Mouse (Mus musculus): ENCODE measurements around the gene Map7.

Map7 gene

GRCm38 (mm10) chr10:20148130-20148772 lies at the start of gene Map7:
TSS of gene Map7 (plus strand) at chr10:20148471.
- DNase-seq (ENCODE audit: low spot score in 2 of 2), result no peak

GRCm38 (mm10) chr10:20101456-20101855 lies 46.8 kb upstream of the Map7 start:
- no peak for DNase-seq (ENCODE audit: low spot score in 2 of 2)

- DNase-seq (ENCODE audit: low spot score in 2 of 2), result no peak
Measured at GRCm38 (mm10) chr10:20104271-20104931, 43.9 kb upstream of the Map7 start.

GRCm38 (mm10) chr10:20105575-20105974 lies 42.7 kb upstream of the Map7 start:
- no peak for DNase-seq (ENCODE audit: low spot score in 2 of 2)

GRCm38 (mm10) chr10:20107031-20107430 lies 41.2 kb upstream of the Map7 start:
- no peak for DNase-seq (ENCODE audit: low spot score in 2 of 2)

GRCm38 (mm10) chr10:20111508-20111907 lies 36.8 kb upstream of the Map7 start:
- DNase-seq (ENCODE audit: low spot score in 2 of 2), result no peak

- no peak for DNase-seq (ENCODE audit: low spot score in 2 of 2)
Measured at GRCm38 (mm10) chr10:20112026-20112973, 36.0 kb upstream of the Map7 start.

- DNase-seq (ENCODE audit: low spot score in 2 of 2), result no peak
Measured at GRCm38 (mm10) chr10:20119504-20120425, 28.5 kb upstream of the Map7 start.

- DNase-seq (ENCODE audit: low spot score in 2 of 2), result no peak
Measured at GRCm38 (mm10) chr10:20121981-20122380, 26.3 kb upstream of the Map7 start.

GRCm38 (mm10) chr10:20123401-20123800 lies 24.9 kb upstream of the Map7 start:
- DNase-seq (ENCODE audit: low spot score in 2 of 2), result no peak

GRCm38 (mm10) chr10:20124576-20124975 lies 23.7 kb upstream of the Map7 start:
- no peak for DNase-seq (ENCODE audit: low spot score in 2 of 2)

GRCm38 (mm10) chr10:20125226-20125625 lies 23.0 kb upstream of the Map7 start:
- DNase-seq (ENCODE audit: low spot score in 2 of 2), result no peak

GRCm38 (mm10) chr10:20132933-20133652 lies 15.2 kb upstream of the Map7 start:
- no peak for DNase-seq (ENCODE audit: low spot score in 2 of 2)

- DNase-seq (ENCODE audit: low spot score in 2 of 2), result peak in 1 of 2 experiments; percentile 29
Measured at GRCm38 (mm10) chr10:20135350-20136058, 12.8 kb upstream of the Map7 start.

- DNase-seq (ENCODE audit: low spot score in 2 of 2), result no peak
Measured at GRCm38 (mm10) chr10:20136505-20136904, 11.8 kb upstream of the Map7 start.

GRCm38 (mm10) chr10:20141376-20141775 lies 6.9 kb upstream of the Map7 start:
- no peak for DNase-seq (ENCODE audit: low spot score in 2 of 2)

- peak; percentile 32 to 78 for DNase-seq (ENCODE audit: low spot score in 2 of 2)
Measured at GRCm38 (mm10) chr10:20148773-20149120, 476 bp downstream of the Map7 start.

GRCm38 (mm10) chr10:20149121-20149834 lies 1.0 kb downstream of the Map7 start:
- peak; percentile 25 to 79 for DNase-seq (ENCODE audit: low spot score in 2 of 2)

GRCm38 (mm10) chr10:20149835-20150355 lies 1.6 kb downstream of the Map7 start:
- no peak for DNase-seq (ENCODE audit: low spot score in 2 of 2)
